Mouse (Mus musculus): Measurements from ENCODE around the gene Wdr38. TPM values are rescaled to one million over a fixed set of nuclear protein-coding genes. Genes with fewer than 3 reads are reported as not detected.

Gene Wdr38
- polyA plus RNA-seq, 1 experiment from 2014 or later, result 1.7 TPM

Other genes with a start within 250 kb of the Wdr38 start
- 1.8 and 2.4 TPM in 2 replicates for gene Nr6a1, start 69.8 kb upstream of the Wdr38 start, polyA plus RNA-seq (2015; fragmentation: Nextera tagmentation; extraction: Ambion mirVana)
- 4.4 and 6.9 TPM in 2 replicates for gene Olfml2a, start 65.5 kb upstream of the Wdr38 start, polyA plus RNA-seq (2015; fragmentation: Nextera tagmentation; extraction: Ambion mirVana)
- gene Arpc5l, start 7.9 kb downstream of the Wdr38 start, polyA plus RNA-seq (2015; fragmentation: Nextera tagmentation; extraction: Ambion mirVana), result 140 and 152 TPM in 2 replicates
- 497 and 554 TPM in 2 replicates for gene Rpl35, start 8.1 kb downstream of the Wdr38 start, polyA plus RNA-seq (2015; fragmentation: Nextera tagmentation; extraction: Ambion mirVana)
- gene Golga1, start 68.1 kb downstream of the Wdr38 start, polyA plus RNA-seq (2015; fragmentation: Nextera tagmentation; extraction: Ambion mirVana), result 27.1 and 30.2 TPM in 2 replicates
- gene Scai, start 193.3 kb downstream of the Wdr38 start, polyA plus RNA-seq (2015; fragmentation: Nextera tagmentation; extraction: Ambion mirVana), result 15.2 and 17.5 TPM in 2 replicates
- gene Ppp6c, start 229.0 kb downstream of the Wdr38 start, polyA plus RNA-seq (2015; fragmentation: Nextera tagmentation; extraction: Ambion mirVana), result 65.2 and 69.3 TPM in 2 replicates